Mouse (Mus musculus) bone marrow, adult 2 months (tissue): ENCODE measurements around the gene Aifm2.

Experiments
- CTCF ChIP-seq: fragments of 200-500 bp; IDR thresholded peaks from 2 replicates; pipeline ENCODE4 v1.5.1; 2011; ENCODE audit warnings: low read length, control low read depth; ENCODE audit not compliant: control insufficient read depth, insufficient read depth
- POLR2A ChIP-seq: fragments of 200-500 bp; IDR thresholded peaks from 2 replicates; pipeline ENCODE4 v1.6.1; 2011; ENCODE audit warnings: low read depth, mild to moderate bottlenecking, control low read depth, low read length, borderline replicate concordance; ENCODE audit not compliant: control insufficient read depth

DNA sequence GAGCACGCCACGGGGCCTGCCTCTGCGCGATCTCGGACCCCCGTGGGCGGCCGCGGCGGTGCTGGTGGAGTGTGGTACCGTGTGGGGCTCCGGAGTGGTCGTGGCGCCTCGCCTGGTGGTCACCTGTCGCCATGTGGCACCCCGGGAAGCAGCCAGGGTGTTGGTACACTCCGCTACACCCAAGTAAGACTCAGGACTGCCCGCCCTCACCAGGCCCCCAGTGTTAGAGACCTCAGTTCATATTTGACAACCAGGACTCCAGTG, 18.6 kb upstream of the Aifm2 start:
- no peak for TF ChIP-seq POLR2A
- no peak for TF ChIP-seq CTCF
